Mouse (Mus musculus): ENCODE measurements at regions not wholly inside any gene's neighbourhood (a gene's known extent, or its start where the extent isn't known, plus 50 kb on each side); places are given as distances from the start of the nearest gene placed in this dataset.

DNA sequence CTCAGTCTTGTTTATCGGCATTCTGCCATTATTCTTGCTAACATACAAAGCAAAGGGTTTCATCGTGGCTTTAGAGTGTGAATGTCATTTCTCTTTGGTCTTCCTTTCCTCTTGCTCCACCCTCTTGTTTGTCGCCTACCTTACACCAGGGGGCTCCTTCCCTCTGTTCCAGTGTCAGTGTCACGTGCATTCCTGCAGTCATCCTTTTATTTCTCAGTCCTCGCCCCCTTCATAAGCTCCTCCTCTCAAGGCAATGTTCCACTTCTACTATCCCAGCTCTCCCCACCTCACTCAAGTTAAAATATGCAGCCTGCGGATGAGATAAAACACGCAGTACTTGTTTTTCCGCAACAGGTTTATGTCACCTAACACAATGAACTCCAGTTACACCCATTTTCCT is 489.8 kb upstream of the Arpp21 start:
- H3K9me3 ChIP-seq (ENCODE audit: control insufficient read depth, low read length) = no peaks in the 10 kb centered on the region
- DNase-seq (ENCODE audit: low spot score) (no peak), ATAC-seq (ENCODE audit: low FRiP score, low TSS enrichment) (no peak)
- no peak overlapping the region for H3K9ac ChIP-seq (ENCODE audit: low read length)
- 39% methylated on average over 8 of the region's 8 CpGs for WGBS
- H3K27ac ChIP-seq (replicated peaks) = no peak overlapping the region
- no peaks in the 10 kb centered on the region for H3K4me1 ChIP-seq (replicated peaks; ENCODE audit: control insufficient read depth, insufficient read depth)
- peak; percentile 46 for TF ChIP-seq CTCF (IDR thresholded peaks at IDR 0.05; ENCODE audit: low read depth)
- no peak for TF ChIP-seq EP300 (optimal IDR thresholded peaks at IDR 0.05)
- H3K36me3 ChIP-seq (ENCODE audit: control insufficient read depth, insufficient read depth, low read length) = no peaks in the 10 kb centered on the region
- H3K4me3 ChIP-seq (ENCODE audit: low read depth, low read length) = no peak overlapping the region
- no peaks in the 10 kb centered on the region for H3K27me3 ChIP-seq (ENCODE audit: control insufficient read depth, insufficient read depth, low read length)
- no peak overlapping the region for H3K4me2 ChIP-seq (replicated peaks; ENCODE audit: low read depth)

DNA sequence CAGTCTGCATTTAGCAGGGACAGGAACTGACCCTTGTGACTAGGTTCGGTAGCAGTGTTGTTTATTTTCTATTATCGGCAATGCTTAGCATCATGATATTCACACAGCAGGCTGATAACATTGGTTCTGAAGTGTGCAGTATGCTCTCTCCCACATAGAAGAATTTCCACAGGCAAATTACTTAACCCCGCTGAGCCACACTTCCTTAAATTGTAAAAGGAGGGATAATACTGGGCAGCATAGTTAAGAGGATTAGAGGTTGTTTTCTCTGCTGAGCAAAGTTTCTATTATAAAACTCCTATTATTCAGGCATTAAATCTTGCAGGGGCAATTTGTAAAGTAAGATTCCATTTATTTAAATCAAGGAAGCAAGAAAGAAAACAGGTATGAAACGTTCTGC is 489.4 kb upstream of the Arpp21 start:
- H3K4me3 ChIP-seq (ENCODE audit: low read depth, low read length) = no peak overlapping the region
- DNase-seq (ENCODE audit: low spot score) (no peak), ATAC-seq (ENCODE audit: low FRiP score, low TSS enrichment) (no peak)
- H3K4me2 ChIP-seq (replicated peaks; ENCODE audit: low read depth) = no peak overlapping the region
- H3K9me3 ChIP-seq (ENCODE audit: control insufficient read depth, low read length) = no peaks in the 10 kb centered on the region
- H3K27ac ChIP-seq (replicated peaks) = no peak overlapping the region
- TF ChIP-seq EP300 (optimal IDR thresholded peaks at IDR 0.05) (no peak), CTCF (IDR thresholded peaks at IDR 0.05; ENCODE audit: low read depth) (no peak)
- H3K27me3 ChIP-seq (ENCODE audit: control insufficient read depth, insufficient read depth, low read length) = no peaks in the 10 kb centered on the region
- no peaks in the 10 kb centered on the region for H3K4me1 ChIP-seq (replicated peaks; ENCODE audit: control insufficient read depth, insufficient read depth)
- 46% methylated on average over 4 of the region's 4 CpGs for WGBS
- H3K9ac ChIP-seq (ENCODE audit: low read length) = no peak overlapping the region
- no peaks in the 10 kb centered on the region for H3K36me3 ChIP-seq (ENCODE audit: control insufficient read depth, insufficient read depth, low read length)

DNA sequence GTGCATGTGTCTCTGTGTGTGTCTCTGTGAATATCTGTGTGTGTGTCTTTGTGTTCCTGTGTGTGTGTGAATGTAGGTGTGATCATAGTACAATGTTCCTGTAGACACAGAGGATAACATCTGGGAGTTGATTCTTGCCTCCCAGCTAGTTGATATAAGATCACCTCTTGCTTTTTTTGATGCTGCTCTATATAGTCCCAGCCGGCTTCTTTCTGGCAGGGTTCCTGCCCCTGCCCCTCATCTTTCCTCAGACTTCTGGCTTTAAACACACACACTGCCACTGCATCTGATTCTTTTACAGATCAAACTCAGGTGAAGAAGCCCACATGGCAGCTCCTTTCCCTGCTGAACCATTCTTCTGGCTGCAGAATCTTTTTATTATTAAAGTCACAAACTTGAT is 487.6 kb upstream of the Arpp21 start:
- no peaks in the 10 kb centered on the region for H3K36me3 ChIP-seq (ENCODE audit: control insufficient read depth, insufficient read depth, low read length)
- H3K9me3 ChIP-seq (ENCODE audit: control insufficient read depth, low read length) = no peaks in the 10 kb centered on the region
- no peak overlapping the region for H3K27ac ChIP-seq (replicated peaks)
- no peak for TF ChIP-seq EP300 (optimal IDR thresholded peaks at IDR 0.05)
- TF ChIP-seq CTCF (IDR thresholded peaks at IDR 0.05; ENCODE audit: low read depth) = no peak
- no peak overlapping the region for H3K4me2 ChIP-seq (replicated peaks; ENCODE audit: low read depth)
- H3K9ac ChIP-seq (ENCODE audit: low read length) = no peak overlapping the region
- H3K4me1 ChIP-seq (replicated peaks; ENCODE audit: control insufficient read depth, insufficient read depth) = no peaks in the 10 kb centered on the region
- DNase-seq (ENCODE audit: low spot score) (no peak), ATAC-seq (ENCODE audit: low FRiP score, low TSS enrichment) (no peak)
- H3K27me3 ChIP-seq (ENCODE audit: control insufficient read depth, insufficient read depth, low read length) = no peaks in the 10 kb centered on the region
- WGBS = 58% methylated on average over 1 of the region's 1 CpGs
- H3K4me3 ChIP-seq (ENCODE audit: low read depth, low read length) = no peak overlapping the region

GRCm38 (mm10) chr9:112722501-112722900 is 486.8 kb upstream of the Arpp21 start:
- no peak for DNase-seq (ENCODE audit: low spot score)
- WGBS = 77% methylated on average over 4 of the region's 4 CpGs
- H3K9ac ChIP-seq (ENCODE audit: low read length) = no peak overlapping the region
- H3K4me1 ChIP-seq (replicated peaks; ENCODE audit: control insufficient read depth, insufficient read depth) = no peaks in the 10 kb centered on the region
- TF ChIP-seq CTCF (IDR thresholded peaks at IDR 0.05; ENCODE audit: low read depth) (no peak), EP300 (optimal IDR thresholded peaks at IDR 0.05) (no peak)
- H3K9me3 ChIP-seq (ENCODE audit: control insufficient read depth, low read length) = no peaks in the 10 kb centered on the region
- no peak overlapping the region for H3K27ac ChIP-seq (replicated peaks)
- no peaks in the 10 kb centered on the region for H3K36me3 ChIP-seq (ENCODE audit: control insufficient read depth, insufficient read depth, low read length)
- H3K27me3 ChIP-seq (ENCODE audit: control insufficient read depth, insufficient read depth, low read length) = no peaks in the 10 kb centered on the region
- H3K4me2 ChIP-seq (replicated peaks; ENCODE audit: low read depth) = no peak overlapping the region
- H3K4me3 ChIP-seq (ENCODE audit: low read depth, low read length) = no peak overlapping the region
- ATAC-seq (ENCODE audit: low FRiP score, low TSS enrichment) = no peak

GRCm38 (mm10) chr9:112715197-112715762 is 479.5 kb upstream of the Arpp21 start:
- H3K27ac ChIP-seq (replicated peaks) = no peak overlapping the region
- no peaks in the 10 kb centered on the region for H3K36me3 ChIP-seq (ENCODE audit: control insufficient read depth, insufficient read depth, low read length)
- H3K9me3 ChIP-seq (ENCODE audit: control insufficient read depth, low read length) = no peaks in the 10 kb centered on the region
- TF ChIP-seq CTCF (IDR thresholded peaks at IDR 0.05; ENCODE audit: low read depth) (no peak), EP300 (optimal IDR thresholded peaks at IDR 0.05) (no peak)
- H3K9ac ChIP-seq (ENCODE audit: low read length) = no peak overlapping the region
- 61% methylated on average over 1 of the region's 1 CpGs for WGBS
- no peak overlapping the region for H3K4me3 ChIP-seq (ENCODE audit: low read depth, low read length)
- no peak overlapping the region for H3K4me2 ChIP-seq (replicated peaks; ENCODE audit: low read depth)
- DNase-seq (ENCODE audit: low spot score) (no peak), ATAC-seq (ENCODE audit: low FRiP score, low TSS enrichment) (no peak)
- H3K4me1 ChIP-seq (replicated peaks; ENCODE audit: control insufficient read depth, insufficient read depth) = no peaks in the 10 kb centered on the region
- no peaks in the 10 kb centered on the region for H3K27me3 ChIP-seq (ENCODE audit: control insufficient read depth, insufficient read depth, low read length)

DNA sequence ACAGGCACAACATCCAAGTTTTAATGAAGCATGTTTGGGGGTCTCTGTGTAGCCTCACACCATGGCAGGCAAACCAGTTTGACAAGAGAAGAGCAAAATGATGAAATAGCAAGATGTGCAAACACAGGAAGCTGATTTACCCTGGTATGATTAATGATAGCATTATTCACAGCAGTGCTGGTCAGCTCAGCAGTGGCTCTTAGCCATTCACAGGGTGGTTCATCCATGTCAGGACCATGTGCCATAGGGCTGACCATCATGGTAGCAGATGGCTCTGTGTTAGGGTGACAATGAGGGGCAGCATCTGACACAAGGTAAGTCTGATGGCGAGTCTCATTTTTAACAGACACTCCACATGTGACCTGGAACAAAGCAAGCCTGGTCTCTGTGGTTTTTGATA is 443.1 kb upstream of the Arpp21 start:
- Histone ChIP-seq H3K4me3 (ENCODE audit: low read depth, low read length) (no peak overlapping the region), H3K4me1 (replicated peaks; ENCODE audit: control insufficient read depth, insufficient read depth) (no peaks in the 10 kb centered on the region), H3K27me3 (ENCODE audit: control insufficient read depth, insufficient read depth, low read length) (no peaks in the 10 kb centered on the region), H3K27ac (replicated peaks) (no peak overlapping the region), H3K4me2 (replicated peaks; ENCODE audit: low read depth) (no peak overlapping the region), H3K36me3 (ENCODE audit: control insufficient read depth, insufficient read depth, low read length) (no peaks in the 10 kb centered on the region), H3K9me3 (ENCODE audit: control insufficient read depth, low read length) (no peaks in the 10 kb centered on the region), H3K9ac (ENCODE audit: low read length) (no peak overlapping the region)
- TF ChIP-seq EP300 (optimal IDR thresholded peaks at IDR 0.05) (no peak), CTCF (IDR thresholded peaks at IDR 0.05; ENCODE audit: low read depth) (no peak)
- DNase-seq (ENCODE audit: low spot score) = no peak
- WGBS = 66% methylated on average over 1 of the region's 1 CpGs
- no peak for ATAC-seq (ENCODE audit: low FRiP score, low TSS enrichment)

Data from stomach, postnatal 0 days (tissue).